Mouse (Mus musculus) liver, embryonic 14.5 days (tissue): ENCODE measurements around the gene Pcbd2.

Source experiments
- CTCF ChIP-seq: IDR thresholded peaks from 2 replicates; pipeline ENCODE4 v1.5.1; 2016; ENCODE audit warnings: antibody characterized with exemption, low read depth, control low read depth
- EP300 ChIP-seq: IDR thresholded peaks from 2 replicates; pipeline ENCODE4 v1.6.1; 2016; ENCODE audit warnings: antibody characterized with exemption, low read depth

- no peak for TF ChIP-seq CTCF
- TF ChIP-seq EP300, result no peak
These were observed 12.5 kb upstream of the Pcbd2 start, which contains the start of gene Txndc15 for GRCm38 (mm10) chr13:55714501-55715166.
